In genomic region chr10:8945195-8945751, GRCm38 (mm10) we compare ENCODE assay signal across 8 mouse cellular contexts. TPM values are rescaled to one million over a fixed set of nuclear protein-coding genes. Genes with fewer than 3 reads are reported as not detected.
DNase-seq lines count a peak whose midpoint lies in the region; ATAC-seq lines count a peak whose summit lies in the region.

No protein-coding gene starts in this region.

- H3K27ac ChIP-seq in hindbrain, embryonic 11.5 days (ENCODE audit: low read depth, low read length), result no peak overlapping the region
- H3K27ac ChIP-seq in hindbrain, embryonic 13.5 days, result no peak overlapping the region; the same call in 1 of the 2 replicates
- H3K27ac ChIP-seq in forebrain, embryonic 16.5 days (ENCODE audit: low read length), result no peak overlapping the region

- DNase-seq in hindbrain, embryonic 11.5 days (ENCODE audit: low spot score), result peak; percentile 22
- DNase-seq in embryo, embryonic 11.5 days (ENCODE audit: low read depth, low spot score), result peak; percentile 26
- DNase-seq in urinary bladder, postnatal 14 days (ENCODE audit: low spot score), result no peak
- DNase-seq in cerebellum, postnatal 14 days, result no peak

- WGBS in hindbrain, embryonic 11.5 days, result 63% methylated on average over 17 of the region's 17 CpGs
- WGBS in hindbrain, embryonic 13.5 days, result 68% methylated on average over 17 of the region's 17 CpGs
- WGBS in forebrain, embryonic 16.5 days, result 80% methylated on average over 17 of the region's 17 CpGs

- no peak for ATAC-seq in hindbrain, embryonic 11.5 days (ENCODE audit: low FRiP score)
- ATAC-seq in hindbrain, embryonic 13.5 days (ENCODE audit: low FRiP score), result no peak
- ATAC-seq in hematopoietic stem cell, adult 5-6 weeks (replicated peaks in 1 of 2; ENCODE audit: insufficient read depth in 1 of 2, low FRiP score in 2 of 2, low TSS enrichment in 1 of 2, low read depth in 1 of 2, poor library complexity in 2 of 2, severe bottlenecking in 2 of 2), result peak; percentile 48 to 50
- ATAC-seq in forebrain, embryonic 16.5 days, result no peak

- no peaks in the 10 kb centered on the region for H3K27me3 ChIP-seq in hindbrain, embryonic 11.5 days (ENCODE audit: control insufficient read depth, insufficient read depth, low read length)
- H3K27me3 ChIP-seq in hindbrain, embryonic 13.5 days, result no peaks in the 10 kb centered on the region
- H3K27me3 ChIP-seq in megakaryocyte, embryonic 14.5 days (replicated peaks), result no peaks in the 10 kb centered on the region
- H3K27me3 ChIP-seq in forebrain, embryonic 16.5 days (replicated peaks; ENCODE audit: control insufficient read depth, insufficient read depth, low read length), result no peaks in the 10 kb centered on the region

- no peaks in the 10 kb centered on the region for H3K36me3 ChIP-seq in hindbrain, embryonic 11.5 days (ENCODE audit: control insufficient read depth, insufficient read depth, low read length)
- H3K36me3 ChIP-seq in hindbrain, embryonic 13.5 days, result no peaks in the 10 kb centered on the region
- H3K36me3 ChIP-seq in megakaryocyte, embryonic 14.5 days (replicated peaks; ENCODE audit: low read length), result no peaks in the 10 kb centered on the region
- H3K36me3 ChIP-seq in forebrain, embryonic 16.5 days (ENCODE audit: control insufficient read depth, insufficient read depth), result no peaks in the 10 kb centered on the region

- no peaks in the 10 kb centered on the region for H3K9me3 ChIP-seq in hindbrain, embryonic 11.5 days (ENCODE audit: control insufficient read depth, low read length)
- no peaks in the 10 kb centered on the region for H3K9me3 ChIP-seq in hindbrain, embryonic 13.5 days
- H3K9me3 ChIP-seq in megakaryocyte, embryonic 14.5 days, result no peaks in the 10 kb centered on the region
- no peaks in the 10 kb centered on the region for H3K9me3 ChIP-seq in forebrain, embryonic 16.5 days (ENCODE audit: control insufficient read depth, low read length)

- H3K9ac ChIP-seq in hindbrain, embryonic 11.5 days (ENCODE audit: low read depth, low read length), result no peak overlapping the region
- H3K9ac ChIP-seq in hindbrain, embryonic 13.5 days, result no peak overlapping the region
- no peak overlapping the region for H3K9ac ChIP-seq in forebrain, embryonic 16.5 days (replicated peaks; ENCODE audit: low read depth, low read length)

- no peaks in the 10 kb centered on the region for H3K4me1 ChIP-seq in hindbrain, embryonic 11.5 days (replicated peaks; ENCODE audit: control insufficient read depth, insufficient read depth, low read length)
- H3K4me1 ChIP-seq in hindbrain, embryonic 13.5 days (replicated peaks), result 0 out of 2 replicates have a peak, but pooled peaks cover 4% of the 10 kb centered on the region
- peaks cover 35% of the 10 kb centered on the region for H3K4me1 ChIP-seq in megakaryocyte, embryonic 14.5 days
- no peaks in the 10 kb centered on the region for H3K4me1 ChIP-seq in forebrain, embryonic 16.5 days (replicated peaks; ENCODE audit: control insufficient read depth, insufficient read depth, low read length)

- H3K4me3 ChIP-seq in hindbrain, embryonic 11.5 days (ENCODE audit: low read depth, low read length), result no peak overlapping the region
- no peak overlapping the region for H3K4me3 ChIP-seq in hindbrain, embryonic 13.5 days
- peak overlapping the region; percentile 42 for H3K4me3 ChIP-seq in megakaryocyte, embryonic 14.5 days (replicated peaks)
- H3K4me3 ChIP-seq in forebrain, embryonic 16.5 days (replicated peaks; ENCODE audit: low read length), result no peak overlapping the region

- no peak overlapping the region for H3K4me2 ChIP-seq in hindbrain, embryonic 11.5 days (replicated peaks; ENCODE audit: low read depth, low read length)
- H3K4me2 ChIP-seq in hindbrain, embryonic 13.5 days, result no peak overlapping the region
- H3K4me2 ChIP-seq in forebrain, embryonic 16.5 days (ENCODE audit: low read length), result no peak overlapping the region

RNA-seq across cellular contexts. Expression of gene Sash1, which starts 59.4 kb away (rescaled TPM):
- polyA plus RNA-seq in hindbrain, embryonic 11.5 days (2014; fragmentation: Nextera tagmentation; extraction: Ambion mirVana), result 5.2 and 6.5 TPM in 2 replicates
- polyA plus RNA-seq in hindbrain, embryonic 13.5 days (2015; fragmentation: Nextera tagmentation; extraction: Ambion mirVana), result 4.3 and 4.4 TPM in 2 replicates
- 6.9 and 9.8 TPM in 2 replicates for total RNA-seq in hematopoietic stem cell, adult 5-6 weeks (2017)
- 2.1 TPM in 1 of 2 replicates, not detected in the other for polyA plus RNA-seq in megakaryocyte, embryonic 14.5 days (2012; ENCODE audit: insufficient read depth, low replicate concordance)
- polyA plus RNA-seq in forebrain, embryonic 16.5 days (2015; fragmentation: Nextera tagmentation; extraction: Ambion mirVana), result 1.3 TPM in 2 replicates

Comparison
In these comparisons a context has a peak if more than half of its experiments do, and no peak if none do; other contexts are left out.
1. ATAC-seq: peak in hematopoietic stem cell, adult 5-6 weeks (2 of 2); none in hindbrain, embryonic 11.5 days (single experiment), hindbrain, embryonic 13.5 days (single experiment) and forebrain, embryonic 16.5 days (single experiment).
2. DNase-seq: peak in hindbrain, embryonic 11.5 days (single experiment) and embryo, embryonic 11.5 days (single experiment); none in urinary bladder, postnatal 14 days (single experiment) and cerebellum, postnatal 14 days (0 of 2).